Mouse (Mus musculus): ENCODE data around the gene Olfr204. TPM values are rescaled to one million over a fixed set of nuclear protein-coding genes. Genes with fewer than 3 reads are reported as not detected.

Olfr204 gene
- polyA plus RNA-seq (2012; rRNA removed; ENCODE audit: low replicate concordance): not detected in 2 replicates

GRCm38 (mm10) chr16:59318148-59318547 lies at the start of gene Olfr204:
TSS of gene Olfr204 (minus strand) at chr16:59318248.

DNA sequence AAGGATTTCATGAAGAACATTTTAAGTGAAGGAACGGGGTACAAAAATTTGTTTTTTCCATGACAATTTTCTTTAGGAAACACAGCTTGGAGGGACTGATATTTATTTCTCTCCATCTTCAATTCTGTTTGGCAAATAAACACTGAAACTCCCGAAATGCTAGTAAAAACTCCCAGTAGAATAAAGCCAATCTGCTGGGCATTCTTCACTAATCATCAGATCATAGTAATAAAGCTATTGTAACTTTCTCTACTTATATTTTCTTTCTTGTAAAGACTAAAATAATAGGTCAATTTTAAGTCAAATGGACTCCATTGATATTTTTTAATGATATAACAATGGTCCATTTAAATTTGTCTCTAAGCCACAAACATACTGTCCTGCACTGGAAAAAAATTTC lies 45.8 kb upstream of the Olfr204 start, which contains the start of gene Olfr209:
Gene Olfr209, minus strand, starts transcription at position 101 of the 400 bp plus-strand sequence.

GRCm38 (mm10) chr16:59349146-59349545 lies 31.1 kb upstream of the Olfr204 start, which contains the start of gene Olfr206:
TSS of gene Olfr206 (minus strand) at chr16:59349246.

DNA sequence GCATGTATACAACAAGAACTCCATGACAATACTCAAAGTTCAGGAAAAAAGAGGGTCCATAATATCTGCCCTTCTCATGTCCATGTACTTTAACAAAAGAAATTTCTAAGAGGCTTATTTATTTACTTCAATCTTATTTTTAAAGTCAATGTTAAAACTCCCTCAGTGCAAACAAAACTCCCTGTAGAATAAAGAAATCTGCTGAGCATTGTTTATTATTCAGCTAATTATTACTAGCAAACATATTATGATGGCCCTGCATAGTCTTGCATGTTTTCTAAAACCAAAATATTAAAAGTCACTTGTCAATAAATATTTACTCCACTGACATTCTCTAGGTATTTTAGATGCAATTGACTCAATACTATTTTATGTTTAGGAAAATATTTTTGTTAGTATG lies 13.0 kb upstream of the Olfr204 start, which contains the start of gene Olfr205:
Gene Olfr205, minus strand, starts transcription at position 101 of the 400 bp plus-strand sequence.

GRCm38 (mm10) chr16:59298581-59298980 lies 19.5 kb downstream of the Olfr204 start, which contains the start of gene Olfr203:
TSS of gene Olfr203 (plus strand) at chr16:59298881.

GRCm38 (mm10) chr16:59286693-59287092 lies 31.4 kb downstream of the Olfr204 start, which contains the start of gene Olfr202:
TSS of gene Olfr202 (minus strand) at chr16:59286793.

GRCm38 (mm10) chr16:59272532-59272931 lies 45.5 kb downstream of the Olfr204 start, which contains the start of gene Olfr201:
TSS of gene Olfr201 (minus strand) at chr16:59272632.

Other genes starting within 250 kb of the Olfr204 start
- not detected in 2 replicates for gene Olfr190, start 240.2 kb downstream of the Olfr204 start, polyA plus RNA-seq (2012; rRNA removed; ENCODE audit: low replicate concordance)
- not detected in 2 replicates for gene Olfr191, start 228.4 kb downstream of the Olfr204 start, polyA plus RNA-seq (2012; rRNA removed; ENCODE audit: low replicate concordance)
- not detected in 2 replicates for gene Olfr193, start 206.4 kb downstream of the Olfr204 start, polyA plus RNA-seq (2012; rRNA removed; ENCODE audit: low replicate concordance)
- gene Olfr194, start 197.2 kb downstream of the Olfr204 start, polyA plus RNA-seq (2012; rRNA removed; ENCODE audit: low replicate concordance): not detected in 2 replicates
- gene Olfr195, start 171.2 kb downstream of the Olfr204 start, polyA plus RNA-seq (2012; rRNA removed; ENCODE audit: low replicate concordance): not detected in 2 replicates
- gene Olfr196, start 147.8 kb downstream of the Olfr204 start, polyA plus RNA-seq (2012; rRNA removed; ENCODE audit: low replicate concordance): not detected in 2 replicates
- gene Olfr198, start 114.7 kb downstream of the Olfr204 start, polyA plus RNA-seq (2012; rRNA removed; ENCODE audit: low replicate concordance): not detected in 2 replicates
- gene Olfr199, start 98.5 kb downstream of the Olfr204 start, polyA plus RNA-seq (2012; rRNA removed; ENCODE audit: low replicate concordance): not detected in 2 replicates
- not detected in 2 replicates for gene Olfr201, start 45.6 kb downstream of the Olfr204 start, polyA plus RNA-seq (2012; rRNA removed; ENCODE audit: low replicate concordance)
- not detected in 2 replicates for gene Olfr202, start 31.5 kb downstream of the Olfr204 start, polyA plus RNA-seq (2012; rRNA removed; ENCODE audit: low replicate concordance)
- not detected in 2 replicates for gene Olfr203, start 19.4 kb downstream of the Olfr204 start, polyA plus RNA-seq (2012; rRNA removed; ENCODE audit: low replicate concordance)
- not detected in 2 replicates for gene Olfr205, start 12.9 kb upstream of the Olfr204 start, polyA plus RNA-seq (2012; rRNA removed; ENCODE audit: low replicate concordance)
- gene Olfr206, start 31.0 kb upstream of the Olfr204 start, polyA plus RNA-seq (2012; rRNA removed; ENCODE audit: low replicate concordance): not detected in 2 replicates
- gene Olfr209, start 45.7 kb upstream of the Olfr204 start, polyA plus RNA-seq (2012; rRNA removed; ENCODE audit: low replicate concordance): not detected in 2 replicates
- not detected in 2 replicates for gene Gabrr3, start 89.1 kb upstream of the Olfr204 start, polyA plus RNA-seq (2012; rRNA removed; ENCODE audit: low replicate concordance)
- 0.95 and 1.9 TPM in 2 replicates for gene Riox2, start 153.5 kb upstream of the Olfr204 start, polyA plus RNA-seq (2012; rRNA removed; ENCODE audit: low replicate concordance)

Measured in duodenum, adult 2 months (tissue).